Mouse (Mus musculus) limb, embryonic 15.5 days (tissue): ENCODE data around the gene A2ml1. TPM values are rescaled to one million over a fixed set of nuclear protein-coding genes. Genes with fewer than 3 reads are reported as not detected.

Experiments
- ATAC-seq: fragments of 200-750 bp; cut with Nextera tagmentation; 2 replicates; pipeline ENCODE4 v1.8.0; 2017; ENCODE audit warnings: low read depth, moderate TSS enrichment; ENCODE audit not compliant: insufficient number of reproducible peaks, low FRiP score, low TSS enrichment
- H3K27ac ChIP-seq: fragments of 300-500 bp; sonication (generic); 2 replicates; pipeline ENCODE4 v1.5.1; 2015; ENCODE audit warnings: moderate library complexity, mild to moderate bottlenecking, inconsistent platforms
- H3K27me3 ChIP-seq: fragments of 300-500 bp; sonication (generic); 2 replicates; pipeline ENCODE4 v1.6.1; 2015; ENCODE audit warnings: inconsistent platforms
- H3K36me3 ChIP-seq: fragments of 300-500 bp; sonication (generic); 2 replicates; pipeline ENCODE4 v1.6.1; 2015; ENCODE audit warnings: inconsistent platforms
- H3K4me1 ChIP-seq: fragments of 300-500 bp; sonication (generic); 2 replicates; pipeline ENCODE4 v1.6.1; 2015; ENCODE audit warnings: inconsistent platforms
- H3K4me2 ChIP-seq: fragments of 300-500 bp; sonication (generic); 2 replicates; pipeline ENCODE4 v1.6.1; 2015; ENCODE audit warnings: mild to moderate bottlenecking, inconsistent platforms
- H3K4me3 ChIP-seq: fragments of 300-500 bp; sonication (generic); 2 replicates; pipeline ENCODE4 v1.5.1; 2015; ENCODE audit warnings: mild to moderate bottlenecking, inconsistent platforms
- H3K9ac ChIP-seq: fragments of 300-500 bp; sonication (generic); 2 replicates; pipeline ENCODE4 v1.6.1; 2015; ENCODE audit warnings: inconsistent platforms
- H3K9me3 ChIP-seq: fragments of 300-500 bp; sonication (generic); 2 replicates; pipeline ENCODE4 v1.6.1; 2016; ENCODE audit warnings: inconsistent platforms
- WGBS: fragments of 180-500 bp; shearing (Covaris S2); methylation state at CpG from one replicate; pipeline ENCODE4 v1.1.7; 2015; 5-methylcytosine and 5-hydroxymethylcytosine counted together
- polyA plus RNA-seq: library from polyadenylated mRNA; unstranded; fragments of >200 nt; fragmentation: Nextera tagmentation; extraction: Ambion mirVana; gene quantifications from 2 replicates; pipeline ENCODE4 v1.2.1, GENCODE M21; 2015

A2ml1 gene
- polyA plus RNA-seq, 1 experiment from 2014 or later: 0.23 TPM

DNA sequence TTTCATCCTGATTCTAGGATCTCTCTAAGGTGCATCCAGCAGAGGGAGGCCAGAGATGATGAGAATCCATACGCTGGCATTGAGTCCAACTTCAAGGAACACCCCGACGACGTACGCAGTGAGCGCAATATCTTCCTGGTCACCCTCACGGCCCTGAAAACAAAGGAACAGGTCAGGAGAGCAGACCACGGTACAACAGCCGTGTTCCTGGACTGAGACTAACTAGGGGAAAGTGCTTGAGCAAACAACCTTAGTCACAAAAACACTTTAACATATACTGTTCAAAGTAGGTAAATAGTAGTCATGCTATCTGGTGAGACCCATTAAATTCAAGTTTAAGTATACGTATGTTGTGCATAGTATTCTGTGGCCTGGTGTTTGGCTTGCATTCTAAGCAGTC, 32.9 kb downstream of the A2ml1 start:
- H3K9ac ChIP-seq: no peak overlapping the region
- H3K4me1 ChIP-seq: no peaks in the 10 kb centered on the region
- H3K27ac ChIP-seq: no peak overlapping the region
- H3K4me3 ChIP-seq: no peak overlapping the region
- no peak overlapping the region for H3K4me2 ChIP-seq
- no peaks in the 10 kb centered on the region for H3K9me3 ChIP-seq
- WGBS: 91% methylated on average over 10 of the region's 10 CpGs
- H3K36me3 ChIP-seq: no peaks in the 10 kb centered on the region
- ATAC-seq: no peak
- H3K27me3 ChIP-seq: no peaks in the 10 kb centered on the region

DNA sequence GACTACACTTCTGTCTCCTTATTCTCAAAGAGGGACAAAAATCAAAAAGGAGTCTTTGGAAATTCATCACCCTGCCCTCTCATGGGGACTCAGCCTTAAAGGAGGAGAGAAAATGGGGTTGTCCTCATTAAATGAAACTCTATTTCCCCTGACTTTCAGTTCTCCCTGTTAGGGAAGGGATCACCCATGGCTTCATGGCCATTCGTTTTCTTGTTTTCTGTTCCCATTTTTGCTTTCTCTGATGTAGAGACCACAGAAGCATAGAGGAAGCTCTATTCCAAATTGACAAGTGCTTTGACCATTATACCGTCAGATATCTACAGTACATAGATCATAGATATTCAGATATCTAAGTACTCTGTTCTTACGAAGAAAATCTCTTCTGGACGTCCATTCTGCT, 36.0 kb downstream of the A2ml1 start:
- Histone ChIP-seq H3K27ac (no peak overlapping the region), H3K4me1 (no peaks in the 10 kb centered on the region), H3K9ac (no peak overlapping the region), H3K9me3 (no peaks in the 10 kb centered on the region), H3K4me2 (no peak overlapping the region), H3K4me3 (no peak overlapping the region), H3K36me3 (no peaks in the 10 kb centered on the region), H3K27me3 (no peaks in the 10 kb centered on the region)
- 81% methylated on average over 4 of the region's 4 CpGs for WGBS
- ATAC-seq: no peak

DNA sequence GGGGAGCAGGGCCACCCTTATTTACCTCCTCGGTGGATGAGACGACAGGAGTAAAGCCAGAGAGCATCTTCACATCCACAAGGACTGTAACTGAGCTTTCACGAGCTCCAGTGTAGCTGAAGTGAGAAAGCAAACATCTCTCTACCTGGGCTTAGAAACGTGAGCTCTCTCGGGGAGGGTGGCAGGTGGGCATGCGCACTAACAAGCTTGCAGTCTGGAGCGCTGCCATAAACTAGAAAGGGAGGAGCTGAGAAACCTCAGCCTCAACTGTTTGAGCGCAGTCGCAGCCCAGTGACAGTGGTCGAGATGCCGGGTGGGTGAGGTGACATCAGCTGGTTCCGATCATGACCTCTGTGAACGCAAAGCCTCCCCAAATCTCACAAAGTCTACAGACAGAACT, 38.2 kb downstream of the A2ml1 start:
- Histone ChIP-seq H3K9ac (no peak overlapping the region), H3K4me1 (no peaks in the 10 kb centered on the region), H3K4me2 (no peak overlapping the region), H3K27ac (no peak overlapping the region), H3K27me3 (no peaks in the 10 kb centered on the region), H3K9me3 (no peaks in the 10 kb centered on the region), H3K4me3 (no peak overlapping the region), H3K36me3 (no peaks in the 10 kb centered on the region)
- ATAC-seq: no peak
- 68% methylated on average over 13 of the region's 13 CpGs for WGBS

DNA sequence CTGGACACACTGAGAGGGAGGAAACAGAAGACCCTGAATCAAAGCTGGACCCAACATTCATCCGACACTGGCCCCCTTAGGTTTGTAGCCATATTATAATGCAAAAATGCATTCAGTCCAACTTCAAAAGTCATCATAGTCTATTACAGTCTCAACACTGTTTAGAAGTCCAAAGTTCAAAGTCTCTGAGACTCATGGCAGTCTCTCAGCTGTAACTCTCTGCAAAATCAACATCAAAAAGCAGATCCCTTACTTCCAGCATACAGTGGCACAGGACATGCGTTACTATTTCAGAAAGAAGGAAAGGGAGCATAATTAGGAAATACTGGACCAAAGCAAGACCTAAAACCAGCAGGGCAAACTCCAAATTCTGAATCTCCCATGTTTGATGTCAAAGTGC, 46.2 kb downstream of the A2ml1 start:
- WGBS: 86% methylated on average over 2 of the region's 2 CpGs
- Histone ChIP-seq H3K4me3 (no peak overlapping the region), H3K4me2 (no peak overlapping the region), H3K27ac (no peak overlapping the region), H3K9ac (no peak overlapping the region), H3K9me3 (no peaks in the 10 kb centered on the region), H3K4me1 (no peaks in the 10 kb centered on the region), H3K36me3 (no peaks in the 10 kb centered on the region), H3K27me3 (no peaks in the 10 kb centered on the region)
- no peak for ATAC-seq

DNA sequence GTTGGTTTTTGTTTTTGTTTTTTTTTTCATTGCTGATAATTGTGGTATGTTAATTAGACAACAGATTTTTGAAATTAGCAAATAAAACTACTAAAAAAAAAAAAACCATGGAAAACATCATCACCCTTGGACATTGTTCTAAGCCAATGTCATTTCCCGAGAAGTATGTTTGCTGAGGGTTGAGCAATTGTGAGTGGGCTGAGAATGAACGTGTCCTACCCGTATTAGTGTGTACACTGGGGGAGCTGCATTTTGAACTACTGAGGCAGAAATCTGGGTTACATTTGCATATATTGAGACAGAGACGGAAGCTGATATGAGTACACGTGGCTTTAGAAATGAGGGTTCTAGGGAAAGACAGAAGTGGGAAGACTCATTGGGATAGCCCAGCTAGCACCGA, 48.1 kb downstream of the A2ml1 start:
- 86% methylated on average over 6 of the region's 6 CpGs for WGBS
- Histone ChIP-seq H3K4me3 (no peak overlapping the region), H3K9ac (no peak overlapping the region), H3K27me3 (no peaks in the 10 kb centered on the region), H3K27ac (no peak overlapping the region), H3K9me3 (no peaks in the 10 kb centered on the region), H3K4me2 (no peak overlapping the region), H3K4me1 (no peaks in the 10 kb centered on the region), H3K36me3 (no peaks in the 10 kb centered on the region)
- ATAC-seq: no peak

DNA sequence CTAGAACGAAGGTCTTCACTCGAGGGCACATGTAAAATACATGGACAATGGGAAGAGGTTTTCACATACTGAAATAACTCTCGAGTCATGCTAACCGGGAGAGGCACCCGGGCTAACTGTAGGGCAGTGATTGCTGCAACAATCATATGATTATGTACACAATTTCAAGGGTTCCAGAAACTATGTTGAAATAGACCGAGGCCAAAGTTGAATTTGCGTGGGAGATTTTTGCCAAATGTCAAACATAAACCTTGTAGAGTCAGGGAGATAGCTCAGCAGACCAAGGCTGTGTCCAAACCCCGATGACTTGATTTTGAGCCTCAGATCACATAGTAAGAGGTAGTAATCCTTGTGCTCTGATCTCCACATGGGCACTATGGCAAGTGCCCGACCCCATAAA, 48.7 kb downstream of the A2ml1 start:
- Histone ChIP-seq H3K9ac (no peak overlapping the region), H3K4me3 (no peak overlapping the region), H3K36me3 (no peaks in the 10 kb centered on the region), H3K4me2 (no peak overlapping the region), H3K27me3 (no peaks in the 10 kb centered on the region), H3K9me3 (no peaks in the 10 kb centered on the region), H3K27ac (no peak overlapping the region), H3K4me1 (no peaks in the 10 kb centered on the region)
- ATAC-seq: no peak
- 88% methylated on average over 9 of the region's 9 CpGs for WGBS

DNA sequence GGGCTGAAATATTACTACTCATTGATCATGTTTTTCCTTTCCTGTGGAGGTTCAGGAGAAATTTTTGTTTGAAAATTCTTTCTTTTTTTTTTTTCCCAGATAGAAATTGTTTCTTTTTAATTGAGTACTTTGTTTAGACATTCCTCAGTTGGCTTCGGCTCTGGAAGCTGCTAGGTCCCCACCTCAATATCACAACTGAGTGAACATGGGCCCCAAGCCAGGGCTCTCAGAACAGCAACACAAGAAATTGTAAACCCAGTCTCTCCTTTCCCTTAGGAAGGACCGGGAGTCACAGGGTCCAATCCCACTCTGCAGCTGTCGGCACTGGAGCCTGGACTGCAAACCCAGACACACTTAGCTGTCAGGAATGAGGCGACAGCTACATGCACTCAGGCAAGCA, 52.9 kb downstream of the A2ml1 start:
- Histone ChIP-seq H3K4me3 (no peak overlapping the region), H3K4me1 (no peaks in the 10 kb centered on the region), H3K9ac (no peak overlapping the region), H3K4me2 (no peak overlapping the region), H3K27me3 (no peaks in the 10 kb centered on the region), H3K36me3 (no peaks in the 10 kb centered on the region), H3K27ac (no peak overlapping the region), H3K9me3 (no peaks in the 10 kb centered on the region)
- no peak for ATAC-seq
- 72% methylated on average over 4 of the region's 4 CpGs for WGBS

DNA sequence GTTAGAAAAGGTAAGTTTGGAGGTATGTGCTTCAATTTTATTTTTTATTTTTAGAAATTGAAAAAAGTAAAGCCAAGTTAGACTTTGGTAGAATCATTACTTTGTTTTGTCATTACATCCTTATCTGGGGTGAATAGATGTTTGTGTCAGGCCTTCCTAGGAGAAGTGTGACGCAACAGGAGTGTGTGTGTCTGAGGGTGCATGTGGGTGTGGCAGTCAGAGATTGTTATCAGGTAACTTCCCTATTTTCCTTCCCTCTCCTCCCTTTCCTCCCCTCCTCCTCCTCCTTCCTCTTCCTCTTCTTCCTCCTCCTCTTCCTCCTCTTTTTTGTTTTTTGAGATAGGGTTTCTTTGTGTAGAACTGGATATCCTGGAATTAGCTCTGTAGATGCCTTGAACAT, 54.3 kb downstream of the A2ml1 start:
- H3K36me3 ChIP-seq: no peaks in the 10 kb centered on the region
- no peaks in the 10 kb centered on the region for H3K4me1 ChIP-seq
- H3K4me3 ChIP-seq: no peak overlapping the region
- no peak overlapping the region for H3K4me2 ChIP-seq
- no peak for ATAC-seq
- 62% methylated on average over 1 of the region's 1 CpGs for WGBS
- H3K9me3 ChIP-seq: no peaks in the 10 kb centered on the region
- no peaks in the 10 kb centered on the region for H3K27me3 ChIP-seq
- no peak overlapping the region for H3K27ac ChIP-seq
- no peak overlapping the region for H3K9ac ChIP-seq

DNA sequence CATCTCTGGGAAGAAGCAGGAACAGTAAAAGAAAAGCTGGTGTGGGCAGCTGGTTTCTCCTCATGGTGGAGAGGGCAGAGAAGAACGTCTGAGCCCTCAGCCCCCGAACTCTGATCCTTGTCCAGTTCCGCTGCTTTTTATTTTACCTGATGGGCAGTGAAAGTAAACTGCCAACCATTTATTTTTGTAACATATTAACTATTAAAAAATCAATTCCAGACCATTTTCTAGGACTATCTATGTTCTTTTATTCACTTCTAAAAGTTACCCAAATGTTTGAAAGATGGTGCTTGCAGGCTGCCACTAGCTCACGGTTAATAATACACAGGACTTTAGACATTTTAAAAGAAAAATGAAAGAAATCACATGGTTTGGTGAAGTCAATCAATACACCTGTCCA, 54.8 kb downstream of the A2ml1 start, which contains the start of gene Pzp:
Gene Pzp, minus strand, starts transcription at position 120 of the 400 bp plus-strand sequence.
- no peak within 1 kb of the TSS for H3K9ac ChIP-seq
- no peaks in the 10 kb centered on the region for H3K36me3 ChIP-seq
- no peaks in the 10 kb centered on the region for H3K27me3 ChIP-seq
- no peak within 1 kb of the TSS for H3K4me2 ChIP-seq
- WGBS: 79% methylated on average over 4 of the region's 4 CpGs
- no peaks in the 10 kb centered on the region for H3K9me3 ChIP-seq
- no peak within 1 kb of the TSS for H3K4me3 ChIP-seq
- no peak for ATAC-seq
- no peaks in the 10 kb centered on the region for H3K4me1 ChIP-seq
- no peak within 1 kb of the TSS for H3K27ac ChIP-seq

DNA sequence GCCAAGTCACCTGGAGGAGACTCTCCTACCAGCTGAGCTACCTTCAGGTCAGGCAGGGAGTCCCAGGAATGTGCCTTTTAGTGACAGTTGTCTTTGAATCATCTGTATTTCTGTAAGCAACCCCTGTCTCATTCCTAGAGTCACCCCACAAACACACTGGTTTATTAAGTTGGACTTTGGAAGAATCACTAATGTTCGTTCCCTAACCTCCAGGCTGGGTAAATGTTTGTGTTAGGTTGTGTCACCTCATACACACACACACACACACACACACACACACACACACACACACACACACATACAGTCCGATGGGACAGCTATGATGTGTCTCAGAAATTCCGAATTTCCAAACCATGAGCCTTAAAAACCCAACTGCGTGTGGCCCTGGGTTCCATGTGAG, 55.6 kb downstream of the A2ml1 start:
- Histone ChIP-seq H3K36me3 (no peaks in the 10 kb centered on the region), H3K4me2 (no peak overlapping the region), H3K27ac (no peak overlapping the region), H3K9ac (no peak overlapping the region), H3K9me3 (no peaks in the 10 kb centered on the region), H3K4me1 (no peaks in the 10 kb centered on the region), H3K4me3 (no peak overlapping the region), H3K27me3 (no peaks in the 10 kb centered on the region)
- ATAC-seq: no peak
- 89% methylated on average over 4 of the region's 4 CpGs for WGBS

DNA sequence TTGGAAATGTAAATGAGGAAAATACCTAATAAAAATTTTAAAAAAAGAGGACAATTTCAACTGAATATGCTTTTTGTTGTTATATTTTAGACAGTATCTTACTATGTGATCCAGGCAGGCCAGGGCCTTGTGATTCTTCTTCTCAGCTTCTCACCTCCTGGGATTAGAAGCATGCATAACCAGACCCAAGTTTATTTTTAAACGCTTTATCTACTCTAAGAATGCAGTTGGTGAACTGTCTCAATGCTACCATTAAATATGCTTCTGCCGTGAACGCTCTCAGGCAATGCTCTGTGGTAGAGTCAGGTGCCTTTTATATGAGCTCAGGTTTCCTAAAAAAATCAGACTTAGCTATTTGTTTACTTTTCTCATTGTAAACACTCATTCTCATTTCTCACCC, 58.0 kb downstream of the A2ml1 start:
- WGBS: 75% methylated on average over 3 of the region's 3 CpGs
- no peak for ATAC-seq
- no peaks in the 10 kb centered on the region for H3K9me3 ChIP-seq

DNA sequence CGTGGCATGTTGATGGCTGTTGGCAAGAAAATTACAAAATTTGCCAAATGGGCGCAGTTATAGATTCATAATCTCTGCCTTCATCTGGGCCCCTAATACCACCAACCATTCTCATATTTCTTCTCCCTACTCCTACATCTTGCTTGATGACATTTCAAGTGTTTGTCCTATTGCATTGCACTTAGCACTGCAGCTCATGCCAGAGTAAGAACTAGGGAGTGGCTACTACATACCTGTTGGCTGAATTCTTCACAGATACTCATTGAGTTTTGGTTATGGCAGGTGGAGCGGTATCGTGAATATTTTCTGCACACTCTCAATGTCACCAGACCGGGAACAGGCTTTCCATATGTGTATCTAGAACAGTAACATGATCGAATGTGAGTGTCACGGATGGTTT, 62.2 kb downstream of the A2ml1 start:
- Histone ChIP-seq H3K9me3 (no peaks in the 10 kb centered on the region), H3K4me1 (no peaks in the 10 kb centered on the region), H3K9ac (no peak overlapping the region), H3K27me3 (no peaks in the 10 kb centered on the region), H3K27ac (no peak overlapping the region), H3K36me3 (no peaks in the 10 kb centered on the region), H3K4me3 (no peak overlapping the region), H3K4me2 (no peak overlapping the region)
- no peak for ATAC-seq
- WGBS: 92% methylated on average over 7 of the region's 7 CpGs

More for the DNA sequence above, 58.0 kb downstream of the A2ml1 start:
- Histone ChIP-seq H3K4me3 (no peak overlapping the region), H3K36me3 (no peaks in the 10 kb centered on the region), H3K9ac (no peak overlapping the region), H3K27me3 (no peaks in the 10 kb centered on the region), H3K27ac (no peak overlapping the region), H3K4me1 (no peaks in the 10 kb centered on the region), H3K4me2 (no peak overlapping the region)

DNA sequence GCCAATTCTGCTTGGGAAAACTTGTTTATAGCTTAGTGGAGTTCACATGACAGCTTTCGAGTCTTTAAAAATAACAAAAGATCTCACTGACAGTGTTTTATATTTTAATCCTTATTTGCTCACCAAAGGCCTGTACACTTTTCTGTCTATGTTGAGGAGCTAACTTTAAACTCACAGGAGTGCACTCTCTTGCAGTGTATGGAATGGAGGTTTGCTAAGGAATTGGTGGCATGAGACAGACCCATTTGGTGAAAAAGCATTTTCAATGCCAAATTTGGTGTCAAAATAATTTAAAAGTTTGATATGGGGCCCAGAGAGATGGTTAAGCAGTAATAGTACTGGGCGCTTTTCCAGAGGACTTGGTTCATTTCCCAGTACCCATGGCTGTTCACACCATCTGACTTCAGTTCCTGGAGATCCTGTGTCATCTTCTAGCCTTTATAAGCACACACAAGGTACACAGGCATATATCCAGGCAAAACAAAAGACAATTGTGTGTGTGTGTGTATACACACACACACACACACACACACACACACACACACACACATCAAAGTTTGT, 75.7 kb downstream of the A2ml1 start:
- Histone ChIP-seq H3K36me3 (no peaks in the 10 kb centered on the region), H3K9ac (no peak overlapping the region), H3K27me3 (no peaks in the 10 kb centered on the region), H3K9me3 (no peaks in the 10 kb centered on the region), H3K4me1 (no peaks in the 10 kb centered on the region), H3K4me2 (no peak overlapping the region), H3K4me3 (no peak overlapping the region), H3K27ac (no peak overlapping the region)
- 90% methylated on average over 2 of the region's 2 CpGs for WGBS
- ATAC-seq: no peak
